Mouse (Mus musculus): ENCODE data around the gene Maff. TPM values are rescaled to one million over a fixed set of nuclear protein-coding genes. Genes with fewer than 3 reads are reported as not detected.

Gene Maff
- polyA plus RNA-seq, 1 experiment, result 15.6 TPM

DNA sequence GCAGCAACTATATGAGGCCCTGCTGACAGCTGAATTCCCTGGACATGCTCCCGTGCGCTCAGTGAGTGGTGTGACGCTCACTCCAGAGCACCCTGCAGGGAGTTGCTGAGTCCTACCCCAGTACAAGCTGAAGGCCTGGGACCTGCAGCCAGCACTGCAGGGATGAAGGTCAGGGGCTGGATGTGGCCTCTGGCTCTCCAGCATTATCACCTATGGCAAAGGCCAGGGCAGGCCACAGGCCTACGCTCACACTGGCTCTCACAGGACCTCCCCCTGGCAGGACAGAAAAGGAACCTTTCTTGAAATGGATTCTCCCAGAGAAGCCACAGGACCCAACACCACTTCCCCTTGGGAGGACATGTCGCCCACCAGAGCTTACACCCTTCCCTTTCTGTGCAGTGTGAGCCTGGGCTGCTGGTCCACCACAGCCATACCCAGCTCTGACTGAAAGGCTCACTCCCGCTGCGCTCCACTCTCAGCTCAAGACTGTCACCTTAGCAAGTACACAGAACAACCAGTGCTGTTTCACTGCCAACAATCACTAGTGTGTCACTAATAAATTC is 23.9 kb downstream of the Maff start:
- Histone ChIP-seq H3K27me3 (ENCODE audit: control insufficient read depth, insufficient read depth, insufficient read length) (no peaks in the 10 kb centered on the region), H3K4me3 (no peak overlapping the region), H3K36me3 (ENCODE audit: control insufficient read depth, insufficient read depth) (peaks cover 28% of the 10 kb centered on the region), H3K79me2 (ENCODE audit: control insufficient read depth, insufficient read depth) (no peaks in the 10 kb centered on the region), H3ac (ENCODE audit: control insufficient read depth, insufficient read length) (no peak overlapping the region), H3K4me2 (ENCODE audit: low read depth) (no peak overlapping the region)
- TF ChIP-seq MYOD1 (IDR thresholded peaks at IDR 0.05; ENCODE audit: control insufficient read depth in 1 of 3, insufficient read length in 2 of 3, low read depth in 2 of 3), result no peak
- TF ChIP-seq TCF12 (IDR thresholded peaks at IDR 0.05; ENCODE audit: insufficient read depth, poor library complexity, severe bottlenecking), result no peak
- no peak for TF ChIP-seq CEBPB (IDR thresholded peaks at IDR 0.05; ENCODE audit: insufficient read depth, poor library complexity, severe bottlenecking)
- TF ChIP-seq MAX (IDR thresholded peaks at IDR 0.05; ENCODE audit: low read depth), result no peak
- no peak for TF ChIP-seq MYOG (IDR thresholded peaks at IDR 0.05; ENCODE audit: control insufficient read depth in 1 of 3, insufficient read depth in 1 of 3, insufficient read length in 2 of 3, low read depth in 2 of 3)
- TF ChIP-seq E2F4 (IDR thresholded peaks at IDR 0.05; ENCODE audit: insufficient read depth), result no peak
- no peak for TF ChIP-seq SRF (IDR thresholded peaks at IDR 0.05; ENCODE audit: control insufficient read depth, insufficient read length, low read depth)
- no peak for TF ChIP-seq POLR2A (IDR thresholded peaks at IDR 0.05; ENCODE audit: insufficient read length, low read depth)
- TF ChIP-seq POLR2AphosphoS2 (IDR thresholded peaks at IDR 0.05; ENCODE audit: insufficient read length, low read depth), result no peak
- TF ChIP-seq REST (IDR thresholded peaks at IDR 0.05; ENCODE audit: insufficient read depth, insufficient read length), result no peak
- no peak for TF ChIP-seq USF1 (IDR thresholded peaks at IDR 0.05; ENCODE audit: low read depth)
- TF ChIP-seq TCF3 (IDR thresholded peaks at IDR 0.05; ENCODE audit: insufficient read length, low read depth), result no peak

DNA sequence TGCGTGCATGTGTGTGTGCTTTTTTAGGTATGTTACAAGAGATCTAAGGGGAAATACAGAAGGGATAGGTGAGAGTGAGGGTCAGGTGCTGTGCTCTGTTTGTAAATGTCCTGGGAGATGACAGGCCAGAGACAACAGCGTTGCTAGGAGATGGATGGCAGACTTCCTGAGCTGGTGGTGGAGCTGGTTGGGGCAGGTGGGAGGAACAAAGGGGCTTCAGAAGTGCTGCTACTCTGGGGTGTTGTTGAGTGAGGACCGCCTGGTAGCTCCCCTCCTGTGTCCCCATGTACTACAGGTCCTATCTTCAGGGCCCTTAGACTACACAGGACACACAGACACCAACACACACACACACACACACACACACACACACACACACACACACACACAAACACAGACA is 28.3 kb downstream of the Maff start:
- Histone ChIP-seq H3K4me2 (ENCODE audit: low read depth) (no peak overlapping the region), H3K27me3 (ENCODE audit: control insufficient read depth, insufficient read depth, insufficient read length) (no peaks in the 10 kb centered on the region), H3K79me2 (ENCODE audit: control insufficient read depth, insufficient read depth) (peaks cover 4% of the 10 kb centered on the region), H3K4me3 (no peak overlapping the region), H3ac (ENCODE audit: control insufficient read depth, insufficient read length) (no peak overlapping the region), H3K36me3 (ENCODE audit: control insufficient read depth, insufficient read depth) (peaks cover 40% of the 10 kb centered on the region)
- TF ChIP-seq MYOD1 (IDR thresholded peaks at IDR 0.05; ENCODE audit: control insufficient read depth in 1 of 3, insufficient read length in 2 of 3, low read depth in 2 of 3) (no peak), TCF3 (IDR thresholded peaks at IDR 0.05; ENCODE audit: insufficient read length, low read depth) (no peak), E2F4 (IDR thresholded peaks at IDR 0.05; ENCODE audit: insufficient read depth) (no peak), CEBPB (IDR thresholded peaks at IDR 0.05; ENCODE audit: insufficient read depth, poor library complexity, severe bottlenecking) (no peak), USF1 (IDR thresholded peaks at IDR 0.05; ENCODE audit: low read depth) (no peak), TCF12 (IDR thresholded peaks at IDR 0.05; ENCODE audit: insufficient read depth, poor library complexity, severe bottlenecking) (no peak), POLR2AphosphoS2 (IDR thresholded peaks at IDR 0.05; ENCODE audit: insufficient read length, low read depth) (no peak)

DNA sequence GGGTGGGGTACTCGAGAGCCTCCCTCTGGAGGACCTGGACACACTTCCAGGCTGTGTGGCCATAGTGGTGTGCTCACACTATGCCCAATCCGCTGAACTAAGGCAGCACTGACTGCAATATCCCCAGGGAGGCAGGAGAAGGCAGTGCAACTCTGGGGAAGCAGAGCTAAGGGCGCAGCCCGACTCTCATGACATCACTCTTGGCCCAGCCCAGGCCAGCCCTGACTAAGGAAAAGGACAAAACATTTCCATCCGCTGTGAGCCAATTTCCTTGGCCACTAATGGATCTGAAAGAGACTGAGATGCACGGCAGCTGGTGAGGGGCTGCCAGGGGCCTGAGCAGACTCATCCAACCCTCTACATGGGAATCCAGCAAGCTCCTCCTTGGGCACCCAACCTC is 31.3 kb downstream of the Maff start:
- Histone ChIP-seq H3K4me2 (ENCODE audit: low read depth) (no peak overlapping the region), H3K79me2 (ENCODE audit: control insufficient read depth, insufficient read depth) (peaks cover 9% of the 10 kb centered on the region), H3K4me3 (no peak overlapping the region), H3K27me3 (ENCODE audit: control insufficient read depth, insufficient read depth, insufficient read length) (no peaks in the 10 kb centered on the region), H3ac (ENCODE audit: control insufficient read depth, insufficient read length) (no peak overlapping the region), H3K36me3 (ENCODE audit: control insufficient read depth, insufficient read depth) (peaks cover 34% of the 10 kb centered on the region)
- TF ChIP-seq USF1 (IDR thresholded peaks at IDR 0.05; ENCODE audit: low read depth) (no peak), E2F4 (IDR thresholded peaks at IDR 0.05; ENCODE audit: insufficient read depth) (no peak), MYOD1 (IDR thresholded peaks at IDR 0.05; ENCODE audit: control insufficient read depth in 1 of 3, insufficient read length in 2 of 3, low read depth in 2 of 3) (no peak), POLR2A (IDR thresholded peaks at IDR 0.05; ENCODE audit: insufficient read length, low read depth) (no peak), MAX (IDR thresholded peaks at IDR 0.05; ENCODE audit: low read depth) (no peak), TCF12 (IDR thresholded peaks at IDR 0.05; ENCODE audit: insufficient read depth, poor library complexity, severe bottlenecking) (no peak)

DNA sequence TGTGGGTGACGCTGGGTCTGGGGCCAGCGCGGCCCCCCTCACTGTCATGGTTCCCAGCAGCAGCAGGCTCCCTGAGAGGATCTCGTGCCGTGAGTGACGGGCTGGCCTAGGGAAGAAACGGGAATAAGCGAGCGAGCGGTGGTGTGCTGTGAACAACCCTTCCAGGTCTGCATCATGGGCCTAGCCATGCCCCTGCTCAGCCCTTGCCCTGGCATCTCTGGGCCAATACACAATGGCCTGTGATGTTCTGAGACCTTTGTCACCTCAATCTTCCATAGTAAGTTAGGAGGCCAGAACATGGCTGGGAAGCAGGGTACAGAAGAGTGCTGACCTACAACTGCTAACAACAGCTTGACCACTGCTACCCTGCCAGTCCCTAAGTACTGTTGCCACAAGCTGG is 32.2 kb downstream of the Maff start:
- Histone ChIP-seq H3ac (ENCODE audit: control insufficient read depth, insufficient read length) (no peak overlapping the region), H3K79me2 (ENCODE audit: control insufficient read depth, insufficient read depth) (peaks cover 9% of the 10 kb centered on the region), H3K36me3 (ENCODE audit: control insufficient read depth, insufficient read depth) (peaks cover 27% of the 10 kb centered on the region), H3K27me3 (ENCODE audit: control insufficient read depth, insufficient read depth, insufficient read length) (no peaks in the 10 kb centered on the region), H3K4me3 (no peak overlapping the region), H3K4me2 (ENCODE audit: low read depth) (no peak overlapping the region)
- no peak for TF ChIP-seq MYOG (IDR thresholded peaks at IDR 0.05; ENCODE audit: control insufficient read depth in 1 of 3, insufficient read depth in 1 of 3, insufficient read length in 2 of 3, low read depth in 2 of 3)
- TF ChIP-seq REST (IDR thresholded peaks at IDR 0.05; ENCODE audit: insufficient read depth, insufficient read length), result no peak
- no peak for TF ChIP-seq SRF (IDR thresholded peaks at IDR 0.05; ENCODE audit: control insufficient read depth, insufficient read length, low read depth)
- no peak for TF ChIP-seq CEBPB (IDR thresholded peaks at IDR 0.05; ENCODE audit: insufficient read depth, poor library complexity, severe bottlenecking)
- no peak for TF ChIP-seq MAX (IDR thresholded peaks at IDR 0.05; ENCODE audit: low read depth)
- no peak for TF ChIP-seq TCF12 (IDR thresholded peaks at IDR 0.05; ENCODE audit: insufficient read depth, poor library complexity, severe bottlenecking)
- no peak for TF ChIP-seq TCF3 (IDR thresholded peaks at IDR 0.05; ENCODE audit: insufficient read length, low read depth)
- no peak for TF ChIP-seq E2F4 (IDR thresholded peaks at IDR 0.05; ENCODE audit: insufficient read depth)
- no peak for TF ChIP-seq MYOD1 (IDR thresholded peaks at IDR 0.05; ENCODE audit: control insufficient read depth in 1 of 3, insufficient read length in 2 of 3, low read depth in 2 of 3)
- no peak for TF ChIP-seq USF1 (IDR thresholded peaks at IDR 0.05; ENCODE audit: low read depth)
- TF ChIP-seq POLR2A (IDR thresholded peaks at IDR 0.05; ENCODE audit: insufficient read length, low read depth), result no peak
- TF ChIP-seq POLR2AphosphoS2 (IDR thresholded peaks at IDR 0.05; ENCODE audit: insufficient read length, low read depth), result no peak

DNA sequence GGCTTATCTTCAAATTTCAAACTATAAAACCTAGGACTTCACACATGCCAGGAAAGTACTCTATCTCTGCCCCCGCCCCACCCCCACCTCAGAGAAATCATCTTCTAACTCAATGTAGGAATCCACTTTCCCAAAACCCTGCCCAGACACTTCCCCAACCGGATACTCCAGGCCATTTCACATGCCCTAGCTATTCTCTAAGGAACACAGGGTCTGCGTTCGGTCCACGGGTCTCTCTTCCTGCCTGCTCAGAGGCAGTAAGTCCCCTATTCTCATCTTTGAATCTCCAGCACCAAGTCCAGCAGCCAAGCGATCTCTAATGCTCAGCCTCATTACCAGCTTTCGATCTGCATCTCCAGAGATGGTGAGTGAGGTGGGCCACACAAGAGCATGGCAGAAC is 33.2 kb downstream of the Maff start:
- TF ChIP-seq MAX (IDR thresholded peaks at IDR 0.05; ENCODE audit: low read depth) (no peak), USF1 (IDR thresholded peaks at IDR 0.05; ENCODE audit: low read depth) (no peak), MYOD1 (IDR thresholded peaks at IDR 0.05; ENCODE audit: control insufficient read depth in 1 of 3, insufficient read length in 2 of 3, low read depth in 2 of 3) (no peak), MYOG (IDR thresholded peaks at IDR 0.05; ENCODE audit: control insufficient read depth in 1 of 3, insufficient read depth in 1 of 3, insufficient read length in 2 of 3, low read depth in 2 of 3) (no peak), REST (IDR thresholded peaks at IDR 0.05; ENCODE audit: insufficient read depth, insufficient read length) (no peak), CEBPB (IDR thresholded peaks at IDR 0.05; ENCODE audit: insufficient read depth, poor library complexity, severe bottlenecking) (no peak), TCF3 (IDR thresholded peaks at IDR 0.05; ENCODE audit: insufficient read length, low read depth) (no peak), SRF (IDR thresholded peaks at IDR 0.05; ENCODE audit: control insufficient read depth, insufficient read length, low read depth) (no peak)
- Histone ChIP-seq H3K27me3 (ENCODE audit: control insufficient read depth, insufficient read depth, insufficient read length) (no peaks in the 10 kb centered on the region), H3ac (ENCODE audit: control insufficient read depth, insufficient read length) (no peak overlapping the region), H3K79me2 (ENCODE audit: control insufficient read depth, insufficient read depth) (peaks cover 9% of the 10 kb centered on the region), H3K4me2 (ENCODE audit: low read depth) (no peak overlapping the region), H3K36me3 (ENCODE audit: control insufficient read depth, insufficient read depth) (peaks cover 23% of the 10 kb centered on the region), H3K4me3 (no peak overlapping the region)
